Mouse (Mus musculus): Measurements from ENCODE around the gene Dkkl1.

Gene Dkkl1

DNA sequence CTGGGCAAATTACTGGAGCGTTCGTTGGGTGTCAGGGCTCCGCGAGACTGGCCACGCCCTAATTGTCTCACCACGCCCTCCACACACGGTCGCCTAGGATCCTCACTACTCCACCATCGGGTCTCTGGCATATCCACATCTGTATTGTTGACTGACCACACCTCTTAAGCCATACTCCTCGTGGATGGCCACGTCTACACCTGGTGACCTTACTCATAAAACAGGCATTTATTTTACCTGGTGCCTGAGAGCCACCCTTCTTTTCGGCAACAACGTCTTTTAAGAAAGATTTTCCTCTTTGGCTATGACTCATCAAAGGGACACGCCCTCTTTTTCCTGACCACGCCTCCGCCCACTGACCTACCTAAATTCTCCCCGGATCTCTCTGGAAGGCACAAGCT, at the start of gene Dkkl1:
Gene Dkkl1 (minus strand): TSS at position 297 of the 401 bp plus-strand sequence.
- in situ Hi-C loops (cut with MboI, MseI), result no loop called here

DNA sequence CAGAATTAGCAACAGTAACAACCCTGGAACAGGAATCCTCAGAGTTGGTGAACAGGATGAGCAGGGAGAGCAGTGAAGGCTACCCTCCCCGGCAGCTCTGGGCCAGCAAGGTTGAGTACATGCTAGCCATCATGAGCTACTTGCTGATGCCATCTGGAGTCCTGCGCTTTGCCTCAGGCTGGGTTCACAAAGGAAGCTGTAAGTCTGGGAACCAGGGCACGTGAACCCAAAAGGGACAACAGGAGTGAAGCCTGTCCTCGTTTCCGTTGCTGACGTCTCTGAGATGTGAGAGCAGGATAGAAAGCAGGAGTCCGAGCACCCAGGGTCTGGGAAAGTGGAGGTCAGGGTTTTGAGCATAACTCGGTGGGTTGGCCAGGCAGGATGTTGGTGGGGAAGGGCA, 47.3 kb upstream of the Dkkl1 start:
- in situ Hi-C loops (cut with MboI, MseI), result loop anchor here (10.0 kb wide), 1 partner anchor 864 kb away; no protein-coding TSS in a partner anchor

DNA sequence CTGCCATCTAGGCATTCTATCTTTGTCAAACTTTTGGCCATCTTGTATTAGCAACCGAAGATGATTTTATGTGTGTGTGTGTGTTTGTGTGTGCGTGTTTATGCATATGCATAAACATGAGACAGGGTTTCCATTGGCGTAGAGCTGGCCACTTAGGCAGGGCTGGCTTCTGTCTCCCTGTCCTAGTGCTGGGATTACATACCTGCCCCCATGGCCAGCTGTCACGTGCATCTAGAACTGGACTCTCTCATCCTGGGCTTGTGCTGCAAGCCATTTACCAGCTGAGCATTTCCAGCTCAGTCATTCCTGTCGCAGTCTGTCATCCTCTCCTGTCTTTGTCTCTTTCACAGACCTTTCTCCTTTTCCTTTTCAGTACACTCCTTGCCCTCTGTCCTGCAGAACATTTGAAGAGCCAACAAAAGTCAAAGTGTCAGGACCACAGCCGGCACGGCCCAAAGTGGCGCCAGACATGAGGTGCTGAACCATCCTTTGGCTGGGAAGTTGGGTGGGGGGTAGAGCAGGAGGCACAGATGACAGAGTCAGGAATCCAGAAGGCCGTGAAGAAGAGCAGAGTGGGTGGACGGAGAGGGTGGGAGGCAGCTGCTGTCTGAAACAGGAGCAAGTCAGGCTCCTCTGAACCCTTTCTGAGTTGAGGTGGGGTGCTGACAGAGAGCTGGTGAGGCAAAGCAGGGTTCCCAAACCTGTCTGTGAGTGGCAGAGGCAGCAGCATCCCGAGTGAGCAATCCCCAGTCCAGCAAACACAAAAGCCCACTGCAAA, 45.3 kb upstream of the Dkkl1 start:
- in situ Hi-C loops (cut with MboI, MseI), result loop anchor here (10.0 kb wide), 1 partner anchor 862 kb away; no protein-coding TSS in a partner anchor

DNA sequence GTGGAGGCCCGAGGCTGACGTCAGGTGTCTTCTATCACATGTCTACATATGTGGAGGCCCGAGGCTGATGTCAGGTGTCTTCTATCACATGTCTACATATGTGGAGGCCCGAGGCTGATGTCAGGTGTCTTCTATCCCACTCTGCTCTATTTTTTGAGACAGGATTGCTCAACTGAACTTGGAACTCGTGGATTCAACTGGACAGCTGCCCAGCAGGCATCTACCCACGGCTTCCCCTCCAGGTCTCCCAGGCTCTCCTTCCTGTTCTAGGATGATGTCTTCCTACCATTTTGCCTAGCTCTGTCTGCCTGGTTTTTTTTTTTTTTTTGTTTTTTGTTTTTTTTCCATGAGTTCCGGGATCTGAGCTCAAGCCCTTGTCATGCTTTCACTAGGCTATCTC, 43.9 kb upstream of the Dkkl1 start:
- in situ Hi-C loops (cut with MboI, MseI), result loop anchor here (10.0 kb wide), 1 partner anchor 861 kb away; no protein-coding TSS in a partner anchor

DNA sequence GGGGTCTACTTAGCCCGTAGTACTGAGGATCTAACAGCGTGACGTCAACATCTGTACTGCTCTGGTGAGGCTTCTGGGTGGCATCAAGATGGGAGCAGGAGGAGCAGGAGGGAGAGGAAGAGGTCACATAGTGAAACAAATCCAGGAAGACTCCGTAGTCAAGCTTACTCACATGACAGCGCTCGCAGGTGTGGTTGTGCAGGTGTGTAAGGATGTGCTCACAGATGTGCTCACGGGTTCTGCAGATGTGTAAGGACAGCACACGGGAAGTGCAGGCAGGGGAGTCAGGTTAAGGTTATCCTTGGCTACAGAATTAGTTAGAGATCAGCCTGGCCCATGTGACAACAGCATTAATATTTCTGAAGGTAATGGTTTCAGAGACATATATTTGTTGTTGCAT, 41.9 kb upstream of the Dkkl1 start:
- in situ Hi-C loops (cut with MboI, MseI), result loop anchor here (10.0 kb wide), 1 partner anchor 859 kb away; no protein-coding TSS in a partner anchor

DNA sequence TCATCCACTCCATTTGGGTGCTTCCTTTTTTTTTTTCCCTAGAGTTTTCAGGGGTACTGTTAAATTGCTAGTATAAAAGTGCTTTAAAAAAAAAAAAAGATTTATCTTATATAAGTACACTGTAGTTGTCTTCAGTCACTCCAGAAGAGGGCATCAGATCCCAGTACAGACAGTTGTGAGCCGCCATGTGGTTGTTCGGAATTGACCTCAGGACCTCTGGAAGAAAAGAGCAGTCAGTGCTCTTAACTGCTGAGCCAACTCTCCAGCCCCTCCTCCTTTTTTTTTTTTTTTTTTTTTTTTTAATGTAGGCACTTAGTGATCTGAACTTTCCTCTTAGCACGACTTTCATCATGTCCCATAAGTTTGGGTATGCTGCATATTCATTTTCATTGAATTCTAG, 35.7 kb upstream of the Dkkl1 start:
- in situ Hi-C loops (cut with MboI, MseI), result no loop called here

DNA sequence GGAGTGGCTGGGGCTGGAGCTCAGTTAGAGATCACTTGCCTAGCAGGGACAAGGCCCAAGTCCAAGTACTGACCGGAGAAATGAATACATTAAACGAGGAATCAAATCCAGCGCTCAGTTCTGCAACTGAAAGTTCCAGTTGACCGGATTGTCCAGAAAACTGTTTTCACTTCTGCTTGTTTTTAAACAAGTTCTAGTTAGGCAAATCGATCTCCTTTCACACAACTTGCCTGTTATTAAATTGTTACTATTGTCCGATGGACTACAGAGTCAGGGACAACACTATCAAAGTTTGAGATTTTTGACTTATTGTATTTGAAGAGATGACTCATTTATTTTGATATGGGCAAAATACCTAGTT, 29.4 kb upstream of the Dkkl1 start:
- in situ Hi-C loops (cut with MboI, MseI), result no loop called here

DNA sequence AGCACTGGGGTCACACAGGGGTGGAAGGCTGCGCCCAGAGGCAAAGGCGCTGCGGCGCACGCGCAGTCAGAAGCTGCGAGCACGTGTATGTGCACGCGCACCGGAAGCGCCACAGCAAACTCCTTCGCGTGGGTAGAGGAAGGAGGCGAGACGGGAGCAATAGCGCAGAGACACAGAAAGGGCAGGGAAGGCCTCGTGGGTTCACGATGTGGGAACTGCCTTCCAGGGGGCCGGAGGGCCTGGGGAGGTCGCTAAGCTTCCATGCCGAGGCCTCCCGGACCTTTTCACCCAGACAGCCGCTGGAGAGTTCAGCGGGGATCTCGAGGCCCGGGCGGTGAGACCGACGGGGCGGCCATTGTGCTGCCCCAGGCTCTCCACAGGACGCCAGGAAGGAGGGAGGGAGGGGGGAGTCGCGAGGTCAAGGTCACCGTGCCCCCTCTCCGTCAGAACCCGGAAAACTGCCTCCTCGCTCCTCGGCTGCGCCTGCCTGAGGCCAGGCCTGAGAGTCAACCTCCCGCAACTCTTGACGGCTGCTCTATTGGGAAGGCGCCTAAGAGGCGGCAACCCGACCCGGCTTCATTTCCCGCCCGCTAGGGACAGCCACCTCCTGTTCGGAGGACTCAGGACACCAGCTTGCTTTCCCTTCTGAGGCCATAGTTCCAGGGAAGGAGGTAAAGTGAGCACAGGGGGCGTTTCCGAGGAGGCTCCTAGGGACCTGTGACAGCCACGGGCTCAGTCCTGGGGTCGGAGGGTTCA, 28.9 kb upstream of the Dkkl1 start, which contains the start of gene Slc6a16:
Gene Slc6a16 (plus strand): TSS at position 453 of the 756 bp plus-strand sequence.
- in situ Hi-C loops (cut with MboI, MseI), result no loop called here

DNA sequence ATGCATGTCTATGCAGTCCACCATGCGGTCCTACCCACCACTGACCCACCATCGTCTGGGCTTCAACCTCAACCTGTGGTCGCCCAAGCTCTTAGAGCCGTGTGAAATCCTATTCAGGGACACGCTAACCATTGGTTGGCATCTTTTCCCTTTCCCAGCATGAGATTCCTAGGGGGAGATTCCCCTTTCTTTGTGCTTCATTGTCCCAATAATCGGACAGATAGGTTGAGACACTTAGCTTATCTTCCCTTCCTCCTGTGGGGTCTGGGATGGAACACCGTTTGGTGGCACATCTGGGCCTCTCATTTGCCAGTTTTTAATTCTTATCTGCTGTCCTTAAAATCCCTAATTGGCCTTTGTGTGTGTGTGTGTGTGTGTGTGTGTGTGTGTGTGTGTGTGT, 28.2 kb upstream of the Dkkl1 start:
- in situ Hi-C loops (cut with MboI, MseI), result no loop called here

DNA sequence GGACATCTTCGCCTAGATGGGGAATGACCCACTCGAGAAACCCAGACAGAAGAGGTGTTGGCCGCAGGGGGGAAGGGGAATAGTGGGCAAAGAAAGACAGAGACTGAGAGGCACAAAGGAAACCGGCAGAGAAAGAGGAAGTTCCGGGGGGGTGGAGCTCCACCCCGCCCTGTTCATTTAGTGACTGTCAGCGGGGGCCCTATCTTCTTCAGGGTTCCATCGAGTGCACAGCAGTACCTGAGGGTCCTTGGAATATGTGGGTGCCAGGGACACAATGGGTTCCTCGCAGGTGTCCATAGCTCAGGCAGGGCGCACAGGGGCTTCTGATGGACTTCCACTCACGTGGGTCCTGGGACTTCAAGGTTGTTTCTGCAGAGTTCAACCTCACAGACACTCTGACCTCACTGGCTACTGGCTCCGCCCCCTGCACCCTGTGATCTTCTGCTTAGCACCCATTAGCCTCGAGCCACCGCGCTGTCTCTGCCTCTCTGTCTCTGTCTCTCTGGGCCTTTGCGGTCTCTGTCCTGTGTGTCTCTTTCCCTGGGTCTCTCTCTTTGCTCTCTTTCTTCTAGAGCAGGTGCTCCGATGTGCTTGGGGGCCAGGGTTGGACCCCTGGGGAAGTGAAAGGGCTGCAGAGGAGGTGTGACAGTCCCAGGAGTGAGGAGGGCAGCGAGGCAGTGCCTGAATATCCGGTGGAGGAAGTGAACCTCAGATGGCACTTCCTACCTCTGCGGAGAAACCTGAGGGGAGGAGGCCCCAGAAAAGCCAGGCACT, 27.0 kb upstream of the Dkkl1 start, which contains the start of gene Cd37:
Gene Cd37 (minus strand): TSS at position 393 of the 774 bp plus-strand sequence.
- in situ Hi-C loops (cut with MboI, MseI), result no loop called here

DNA sequence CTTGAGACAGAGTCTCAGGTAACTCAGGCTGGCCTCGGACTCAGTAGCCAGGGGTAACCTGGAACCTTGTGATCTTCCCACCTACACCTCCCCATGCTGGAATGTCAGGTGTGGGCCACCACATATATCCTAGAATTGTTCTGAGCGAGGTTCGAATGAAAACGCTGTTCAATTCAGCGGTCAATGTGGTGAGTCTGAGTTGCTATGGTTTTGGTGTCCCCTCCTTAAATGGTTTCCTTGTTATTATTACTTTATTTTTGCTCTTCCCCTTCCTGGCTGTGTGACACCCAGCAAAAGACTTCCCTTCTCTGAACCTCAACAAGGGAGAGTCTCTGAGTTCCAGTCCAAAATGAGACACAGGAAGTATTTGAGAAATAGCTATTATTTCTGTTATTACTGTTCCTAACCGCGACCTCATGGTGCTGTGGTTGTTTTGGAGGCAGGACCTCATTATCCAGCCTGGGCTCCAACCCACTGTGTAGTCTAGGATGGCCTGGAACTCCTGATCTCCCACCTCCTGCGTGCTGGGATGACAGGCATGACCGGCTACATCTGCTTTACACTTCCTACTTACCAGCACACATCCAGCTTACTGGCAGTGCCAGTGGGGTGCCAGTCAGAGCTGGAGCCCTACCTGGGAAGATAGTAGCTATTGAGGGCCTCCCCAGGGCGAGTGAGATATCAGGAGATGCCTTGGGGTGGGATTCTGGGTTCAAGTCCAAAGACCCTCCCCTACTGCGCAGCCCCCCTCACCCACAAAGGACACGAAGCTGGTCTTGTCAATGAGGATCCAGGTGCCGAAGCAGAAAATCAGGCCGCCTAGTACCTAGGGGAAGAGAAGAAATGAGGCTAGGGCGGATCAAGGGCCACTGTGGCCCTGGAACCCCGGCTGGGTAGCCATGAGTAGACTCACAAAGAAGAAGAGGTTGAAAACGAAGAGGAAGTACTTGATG, 26.1 kb upstream of the Dkkl1 start:
- in situ Hi-C loops (cut with MboI, MseI), result no loop called here

DNA sequence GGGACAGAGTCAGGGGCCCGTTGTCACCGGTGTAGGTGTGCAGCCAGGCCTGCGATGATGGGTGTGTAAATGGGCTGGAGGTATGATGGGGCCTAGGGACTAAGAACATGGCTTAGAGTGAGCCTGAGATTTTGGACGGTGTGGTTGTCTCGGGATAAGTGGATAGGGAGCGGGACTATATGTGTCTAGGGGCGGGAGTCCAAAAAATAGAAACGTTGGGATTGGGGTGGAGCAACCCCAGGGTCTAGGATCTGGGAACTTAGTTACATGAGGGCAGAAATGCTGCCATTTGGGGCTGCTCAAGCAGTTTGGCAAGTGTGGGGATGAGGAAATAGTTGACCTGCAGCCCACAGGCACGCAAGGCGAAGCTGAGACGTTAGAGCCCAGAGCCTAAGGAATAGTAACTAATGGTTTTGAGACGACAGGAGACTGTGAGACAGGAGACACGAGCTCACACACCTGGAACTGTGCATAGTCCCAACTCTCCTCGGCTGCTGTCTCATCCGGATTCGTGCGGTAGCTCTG, 23.8 kb upstream of the Dkkl1 start:
- in situ Hi-C loops (cut with MboI, MseI), result no loop called here

DNA sequence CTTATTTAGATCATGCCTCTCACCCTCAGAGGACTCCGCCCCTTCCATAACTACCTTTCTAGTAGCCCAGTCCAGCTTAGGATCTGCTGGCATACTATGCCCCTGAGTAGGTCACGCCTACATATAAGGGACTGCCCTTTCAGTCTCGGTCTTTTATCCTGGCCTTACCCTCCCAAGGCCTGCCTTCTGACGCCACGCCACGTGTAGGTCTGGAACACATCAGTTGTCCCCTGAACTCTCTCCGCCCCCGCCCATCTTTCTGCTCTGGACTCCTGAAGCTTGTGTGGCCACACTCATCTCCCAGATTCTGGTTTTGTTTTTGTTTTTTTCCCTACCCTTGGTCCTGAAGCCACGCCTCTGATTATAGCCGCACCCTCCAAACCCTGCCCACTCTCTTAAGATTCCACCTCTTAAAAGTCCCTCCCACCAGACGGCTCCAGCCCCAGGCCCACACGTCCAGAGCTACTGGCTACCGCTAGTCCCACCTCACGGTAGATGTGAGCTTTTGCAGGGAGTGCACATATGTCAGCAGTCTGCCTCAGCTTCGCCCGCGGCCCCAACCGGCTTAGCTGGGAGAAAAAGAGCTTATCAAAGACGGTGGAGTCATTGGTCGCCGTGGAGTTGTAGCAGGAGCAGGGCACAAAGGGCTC, 23.1 kb upstream of the Dkkl1 start:
- in situ Hi-C loops (cut with MboI, MseI), result no loop called here

DNA sequence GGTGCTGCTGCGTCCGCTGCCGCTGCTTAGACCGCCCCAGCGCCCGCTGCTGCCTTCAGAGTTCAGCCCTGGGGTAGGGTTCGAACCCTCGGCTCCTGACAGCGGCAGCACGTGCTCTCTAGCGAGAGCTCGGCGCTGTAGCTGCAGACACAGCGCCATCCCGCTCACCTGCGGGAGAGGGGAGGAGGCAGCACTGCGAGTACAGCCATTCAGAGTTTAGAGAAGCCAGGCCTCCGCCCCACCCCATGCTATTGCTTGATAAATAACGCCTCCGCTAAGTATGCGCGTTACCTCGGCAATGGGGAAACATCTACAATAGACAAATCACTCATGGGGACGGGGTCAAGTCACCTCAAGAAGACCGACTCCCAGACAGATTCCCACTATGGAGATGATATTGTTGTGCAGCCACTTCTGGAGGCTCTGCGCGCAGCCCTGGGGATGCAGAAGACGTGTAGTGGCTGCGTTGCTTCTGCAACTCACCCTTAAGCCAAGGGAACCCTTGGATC, 22.4 kb upstream of the Dkkl1 start:
- in situ Hi-C loops (cut with MboI, MseI), result no loop called here

DNA sequence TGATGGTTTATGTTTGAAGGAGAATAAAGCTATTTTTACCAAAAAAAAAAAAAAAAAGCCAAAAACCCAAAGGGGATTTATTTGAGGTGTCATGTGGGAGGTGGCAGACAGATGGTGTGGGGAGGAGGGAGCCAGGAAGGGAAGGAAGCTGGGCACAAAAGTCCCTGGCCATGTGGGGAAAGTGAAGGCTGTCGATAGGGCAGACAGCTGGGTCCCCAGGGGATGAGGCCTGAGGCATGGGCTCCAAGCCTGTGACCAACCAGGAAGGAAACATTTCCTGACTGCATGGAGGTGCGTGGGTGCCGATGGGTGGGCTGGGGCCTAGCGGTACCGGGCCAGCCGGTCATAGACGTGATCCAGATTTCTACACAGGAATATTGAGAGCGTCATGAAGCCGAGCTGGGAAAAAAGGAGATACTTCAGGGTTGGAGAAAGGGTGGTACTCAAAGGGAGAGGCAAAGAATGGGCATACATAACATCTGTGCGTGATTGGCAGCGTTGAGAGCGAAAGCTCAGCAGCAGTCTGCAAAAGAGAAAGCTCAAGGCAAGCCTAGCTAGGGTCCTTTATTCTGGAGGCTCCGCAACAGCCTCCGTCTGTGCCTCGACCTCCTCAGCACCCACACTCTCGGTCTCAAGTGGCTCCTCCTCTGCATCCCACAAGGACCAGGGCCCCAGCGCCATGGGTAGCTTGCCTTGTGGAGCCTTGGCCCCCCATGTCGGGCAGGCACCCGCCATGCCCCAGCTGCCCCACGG, 21.8 kb upstream of the Dkkl1 start:
- in situ Hi-C loops (cut with MboI, MseI), result no loop called here

DNA sequence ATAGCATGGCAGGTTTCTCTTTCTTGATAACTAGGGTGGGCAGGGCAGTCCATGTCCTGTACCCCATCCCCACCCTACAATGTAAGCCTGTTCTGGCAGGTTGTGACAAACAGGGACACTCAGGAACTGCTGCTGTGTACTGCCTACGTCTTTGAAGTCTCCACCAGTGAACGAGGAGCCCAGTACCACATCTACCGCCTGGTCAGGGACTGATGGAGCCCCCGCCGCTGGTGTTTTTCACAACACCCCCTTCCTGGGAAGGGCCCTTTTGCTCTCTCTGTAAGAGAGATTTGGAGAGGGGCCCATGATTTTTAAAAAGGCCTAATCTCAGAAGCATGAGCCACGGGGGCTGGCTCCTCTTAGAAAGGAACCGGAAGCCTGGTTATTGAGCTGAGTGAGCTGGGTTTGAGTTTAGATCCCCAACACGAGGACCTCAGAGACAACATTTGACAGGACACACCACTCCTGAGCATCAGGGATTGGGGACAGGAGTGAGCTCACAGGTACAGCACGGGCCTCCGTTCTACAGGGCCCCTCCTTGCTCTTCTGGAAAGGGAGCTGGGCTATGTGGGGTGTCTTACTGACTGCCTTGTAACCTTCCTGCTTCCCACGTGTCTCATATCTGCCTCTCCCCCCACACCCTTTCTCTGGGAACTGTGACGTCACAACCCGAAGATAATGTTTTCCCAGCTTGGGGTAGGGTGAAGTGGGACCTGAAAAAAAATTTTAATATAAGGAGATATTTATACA, 20.9 kb upstream of the Dkkl1 start:
- in situ Hi-C loops (cut with MboI, MseI), result no loop called here

DNA sequence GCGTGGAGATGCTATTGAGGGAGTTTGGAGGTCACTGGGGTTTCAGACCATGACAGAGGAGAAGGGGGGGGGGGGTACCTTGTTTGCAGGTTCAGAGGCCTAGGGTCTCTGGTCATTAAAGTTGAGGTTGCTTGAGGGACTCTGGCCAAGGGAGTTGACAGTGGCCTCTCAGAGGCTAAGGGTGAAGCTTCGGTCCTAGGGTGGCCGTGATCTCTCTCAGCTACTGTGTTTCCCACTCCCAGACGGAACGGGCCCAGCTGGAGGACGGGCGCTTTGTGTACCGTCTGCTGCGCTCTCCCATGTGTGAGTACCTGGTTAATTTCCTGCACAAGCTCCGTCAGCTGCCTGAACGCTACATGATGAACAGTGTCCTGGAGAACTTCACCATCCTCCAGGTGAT, 20.0 kb upstream of the Dkkl1 start:
- in situ Hi-C loops (cut with MboI, MseI), result no loop called here

DNA sequence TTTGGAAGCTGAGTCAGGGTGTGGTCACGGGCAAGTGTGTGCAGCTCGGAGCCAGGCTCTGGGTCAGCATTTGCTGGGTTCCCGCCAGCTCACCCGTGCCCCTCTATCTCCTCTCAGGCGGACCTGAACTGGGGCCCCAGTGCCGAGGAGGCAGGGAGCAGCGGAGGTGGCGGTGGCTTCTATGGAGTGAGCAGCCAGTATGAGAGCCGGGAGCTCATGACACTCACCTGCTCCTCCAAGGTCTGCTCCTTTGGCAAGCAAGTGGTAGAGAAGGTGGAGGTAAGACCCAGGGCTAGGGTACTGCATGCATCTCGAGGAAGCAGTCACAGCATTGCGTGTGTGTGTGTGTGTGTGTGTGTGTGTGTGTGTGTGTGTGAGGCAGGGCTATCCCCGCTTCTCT, 19.2 kb upstream of the Dkkl1 start:
- in situ Hi-C loops (cut with MboI, MseI), result no loop called here

All from T-helper 1 cell (primary cell).